Mouse (Mus musculus): ENCODE results near the gene Ocel1. TPM values are rescaled to one million over a fixed set of nuclear protein-coding genes. Genes with fewer than 3 reads are reported as not detected.

Ocel1 gene
- polyA plus RNA-seq, 1 experiment from 2014 or later = 5.3 TPM

Other genes starting within 250 kb of the Ocel1 start
- gene Myo9b, start 98.6 kb upstream of the Ocel1 start, polyA plus RNA-seq (2015; fragmentation: Nextera tagmentation; extraction: Ambion mirVana) = 15.5 and 17.2 TPM in 2 replicates
- gene Haus8, start 98.4 kb upstream of the Ocel1 start, polyA plus RNA-seq (2015; fragmentation: Nextera tagmentation; extraction: Ambion mirVana) = 65.7 and 67.9 TPM in 2 replicates
- 117 and 123 TPM in 2 replicates for gene Use1, start 4.5 kb upstream of the Ocel1 start, polyA plus RNA-seq (2015; fragmentation: Nextera tagmentation; extraction: Ambion mirVana)
- gene Nr2f6, start 10.7 kb downstream of the Ocel1 start, polyA plus RNA-seq (2015; fragmentation: Nextera tagmentation; extraction: Ambion mirVana) = 19.8 and 20.1 TPM in 2 replicates
- gene Ushbp1, start 24.5 kb downstream of the Ocel1 start, polyA plus RNA-seq (2015; fragmentation: Nextera tagmentation; extraction: Ambion mirVana) = 7.4 and 8.1 TPM in 2 replicates
- 89.8 and 91.0 TPM in 2 replicates for gene Babam1, start 25.6 kb downstream of the Ocel1 start, polyA plus RNA-seq (2015; fragmentation: Nextera tagmentation; extraction: Ambion mirVana)
- 4.0 and 5.1 TPM in 2 replicates for gene Ankle1, start 34.7 kb downstream of the Ocel1 start, polyA plus RNA-seq (2015; fragmentation: Nextera tagmentation; extraction: Ambion mirVana)
- gene Abhd8, start 92.4 kb downstream of the Ocel1 start, polyA plus RNA-seq (2015; fragmentation: Nextera tagmentation; extraction: Ambion mirVana) = 176 TPM in 2 replicates
- gene Mrpl34, start 93.7 kb downstream of the Ocel1 start, polyA plus RNA-seq (2015; fragmentation: Nextera tagmentation; extraction: Ambion mirVana) = 182 and 191 TPM in 2 replicates
- gene Dda1, start 97.9 kb downstream of the Ocel1 start, polyA plus RNA-seq (2015; fragmentation: Nextera tagmentation; extraction: Ambion mirVana) = 224 and 231 TPM in 2 replicates
- gene Ano8, start 114.7 kb downstream of the Ocel1 start, polyA plus RNA-seq (2015; fragmentation: Nextera tagmentation; extraction: Ambion mirVana) = 4.0 and 5.9 TPM in 2 replicates
- gene Gtpbp3, start 116.8 kb downstream of the Ocel1 start, polyA plus RNA-seq (2015; fragmentation: Nextera tagmentation; extraction: Ambion mirVana) = 11.8 and 12.5 TPM in 2 replicates
- gene Plvap, start 140.5 kb downstream of the Ocel1 start, polyA plus RNA-seq (2015; fragmentation: Nextera tagmentation; extraction: Ambion mirVana) = 5.7 and 6.5 TPM in 2 replicates
- 0.11 TPM in 1 of 2 replicates, not detected in the other for gene Ccdc194, start 154.4 kb downstream of the Ocel1 start, polyA plus RNA-seq (2015; fragmentation: Nextera tagmentation; extraction: Ambion mirVana)
- gene Bst2, start 166.2 kb downstream of the Ocel1 start, polyA plus RNA-seq (2015; fragmentation: Nextera tagmentation; extraction: Ambion mirVana) = 6.8 and 7.9 TPM in 2 replicates
- 52.4 and 60.3 TPM in 2 replicates for gene Mvb12a, start 171.6 kb downstream of the Ocel1 start, polyA plus RNA-seq (2015; fragmentation: Nextera tagmentation; extraction: Ambion mirVana)
- gene Tmem221, start 187.6 kb downstream of the Ocel1 start, polyA plus RNA-seq (2015; fragmentation: Nextera tagmentation; extraction: Ambion mirVana) = 0.17 TPM in 1 of 2 replicates, not detected in the other
- gene Nxnl1, start 195.3 kb downstream of the Ocel1 start, polyA plus RNA-seq (2015; fragmentation: Nextera tagmentation; extraction: Ambion mirVana) = not detected in 2 replicates
- gene Slc27a1, start 197.6 kb downstream of the Ocel1 start, polyA plus RNA-seq (2015; fragmentation: Nextera tagmentation; extraction: Ambion mirVana) = 71.4 and 79.2 TPM in 2 replicates
- 219 and 237 TPM in 2 replicates for gene Pgls, start 220.9 kb downstream of the Ocel1 start, polyA plus RNA-seq (2015; fragmentation: Nextera tagmentation; extraction: Ambion mirVana)
- 6.4 and 7.9 TPM in 2 replicates for gene Fam129c, start 226.3 kb downstream of the Ocel1 start, polyA plus RNA-seq (2015; fragmentation: Nextera tagmentation; extraction: Ambion mirVana)
- gene Colgalt1, start 239.7 kb downstream of the Ocel1 start, polyA plus RNA-seq (2015; fragmentation: Nextera tagmentation; extraction: Ambion mirVana) = 68.8 and 70.8 TPM in 2 replicates

Data from midbrain, embryonic 16.5 days (tissue).